ENCODE assay signal across 9 mouse cellular contexts in the genomic region with DNA sequence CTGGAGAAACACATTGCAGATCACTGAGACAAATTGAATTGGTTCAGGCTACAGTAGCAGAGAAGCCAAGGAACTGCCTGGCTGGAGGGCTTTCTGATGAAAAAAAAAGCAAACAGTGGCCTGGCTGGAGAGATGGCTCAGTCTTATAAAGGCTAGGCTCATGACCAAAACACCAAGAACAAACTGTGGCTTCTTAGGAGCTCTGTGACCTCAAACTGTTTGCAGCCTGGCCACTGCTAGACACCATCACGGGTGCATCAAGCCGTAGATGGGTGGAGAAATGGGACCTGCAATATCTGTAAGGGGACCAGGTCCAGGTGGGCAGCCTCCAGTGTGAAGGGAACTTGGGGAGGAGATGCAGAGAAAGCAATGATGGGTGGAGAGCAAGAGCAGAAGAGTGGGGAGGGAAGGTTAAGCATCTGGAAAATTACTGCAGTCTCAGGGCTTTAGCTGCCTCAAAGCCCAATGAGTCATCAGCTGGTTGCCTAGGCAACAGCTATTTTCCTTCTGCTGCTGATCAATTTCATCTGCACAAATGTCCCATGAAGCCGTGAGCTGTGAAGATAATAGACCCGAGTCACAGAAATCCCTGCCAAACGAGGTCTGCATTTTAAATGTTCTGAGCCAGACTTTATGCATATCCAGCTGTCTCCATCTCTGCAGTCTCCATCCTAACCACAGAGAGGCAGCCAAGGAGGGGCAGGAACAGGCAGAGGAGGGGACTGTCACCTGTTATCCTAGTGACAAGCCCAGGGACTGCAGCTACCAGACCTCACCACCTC.
DNase-seq lines count a peak whose midpoint lies in the region; ATAC-seq lines count a peak whose summit lies in the region.
"Had no signal": no experiment of that assay in that cellular context is flagged by ENCODE, and none has a peak within 500 bp of the region (broad histone marks: within the 10 kb centered on the region; RNA-seq: fewer than 3 reads in every experiment).

No protein-coding gene starts in this region.

- no peak overlapping the region for H3K4me2 ChIP-seq in stomach, embryonic 16.5 days (ENCODE audit: low read depth, low read length)
- H3K4me2 ChIP-seq: liver, embryonic 15.5 days had no signal

- H3K27me3 ChIP-seq in midbrain, embryonic 10.5 days (ENCODE audit: low read depth, poor library complexity, severe bottlenecking) = no peaks in the 10 kb centered on the region
- no peaks in the 10 kb centered on the region for H3K27me3 ChIP-seq in stomach, embryonic 16.5 days (ENCODE audit: control insufficient read depth, insufficient read depth, low read length)
- H3K27me3 ChIP-seq: liver, embryonic 15.5 days had no signal

- DNase-seq in kidney, postnatal 10 days = peak; percentile 8
- no peak for DNase-seq in kidney, adult 9 months
- peak; percentile 17 to 41 for DNase-seq in gastrocnemius, adult 8-10 months (ENCODE audit: low spot score in 2 of 2)
- DNase-seq in midbrain, embryonic 10.5 days (ENCODE audit: low spot score) = peak; percentile 49

- peaks cover 2% of the 10 kb centered on the region; the same call in 1 of the 2 replicates for H3K4me1 ChIP-seq in brown adipose tissue, adult 24 weeks (ENCODE audit: control insufficient read depth, insufficient read depth, insufficient read length, low read length)
- H3K4me1 ChIP-seq in midbrain, embryonic 10.5 days = peaks cover 21% of the 10 kb centered on the region
- peaks cover 3% of the 10 kb centered on the region for H3K4me1 ChIP-seq in stomach, embryonic 16.5 days (ENCODE audit: control insufficient read depth, insufficient read depth, low read length)
- H3K4me1 ChIP-seq: liver, embryonic 15.5 days had no signal

- 47% methylated on average over 5 of the region's 5 CpGs for WGBS in midbrain, embryonic 10.5 days
- 38% methylated on average over 5 of the region's 5 CpGs for WGBS in stomach, embryonic 16.5 days

- H3K27ac ChIP-seq in brown adipose tissue, adult 24 weeks (replicated peaks; ENCODE audit: low read depth, low read length) = peak overlapping the region; percentile 15; the same call in 1 of the 2 replicates
- H3K27ac ChIP-seq in midbrain, embryonic 10.5 days (replicated peaks) = peak overlapping the region; percentile 79
- H3K27ac ChIP-seq in stomach, embryonic 16.5 days (ENCODE audit: low read length) = peak overlapping the region; percentile 64
- H3K27ac ChIP-seq: liver, embryonic 15.5 days had no signal

- H3K36me3 ChIP-seq in midbrain, embryonic 10.5 days = no peaks in the 10 kb centered on the region
- H3K36me3 ChIP-seq in stomach, embryonic 16.5 days (ENCODE audit: control insufficient read depth, insufficient read depth, low read length) = no peaks in the 10 kb centered on the region
- H3K36me3 ChIP-seq: liver, embryonic 15.5 days had no signal

- ATAC-seq in inflammation-experienced regulatory T-cells, adult 6 months = peak; percentile 88
- peak; percentile 50; the same call in 1 of the 2 replicates for ATAC-seq in stomach, embryonic 16.5 days (ENCODE audit: insufficient read depth, low FRiP score)
- ATAC-seq in granulocyte monocyte progenitor cell, adult 5-6 weeks (replicated peaks; ENCODE audit: poor library complexity, severe bottlenecking) = no peak

- H3K9me3 ChIP-seq in midbrain, embryonic 10.5 days (replicated peaks) = no peaks in the 10 kb centered on the region
- H3K9me3 ChIP-seq in stomach, embryonic 16.5 days (replicated peaks; ENCODE audit: control insufficient read depth, low read length) = no peaks in the 10 kb centered on the region
- H3K9me3 ChIP-seq: liver, embryonic 15.5 days had no signal

- H3K4me3 ChIP-seq in brown adipose tissue, adult 24 weeks (ENCODE audit: insufficient read depth, low read depth, low read length) = no peak overlapping the region
- H3K4me3 ChIP-seq in midbrain, embryonic 10.5 days = no peak overlapping the region
- H3K4me3 ChIP-seq in stomach, embryonic 16.5 days (replicated peaks; ENCODE audit: low read length) = no peak overlapping the region
- H3K4me3 ChIP-seq: liver, embryonic 15.5 days had no signal

- H3K9ac ChIP-seq in stomach, embryonic 16.5 days (ENCODE audit: low read length) = no peak overlapping the region
- H3K9ac ChIP-seq: liver, embryonic 15.5 days had no signal

Comparison
In these comparisons a context has a peak if more than half of its experiments do, and no peak if none do; other contexts are left out.
1. H3K27ac ChIP-seq: peak in every context shown above with its lines; median percentile 79 in midbrain, embryonic 10.5 days; 64 in stomach, embryonic 16.5 days; 15 in brown adipose tissue, adult 24 weeks.